Mouse (Mus musculus) inflammation-experienced regulatory T-cells, adult 6 months (primary cell): Measurements from ENCODE around the gene Sgms2. TPM values are rescaled to one million over a fixed set of nuclear protein-coding genes. Genes with fewer than 3 reads are reported as not detected.
"Not testable (repeated sequence)": the region's sequence is repeated elsewhere in the genome, so short reads cannot be mapped to it uniquely, and the experiment has no call there.

Experiments
- ATAC-seq: one replicate; pipeline ENCODE4 v1.8.0; 2017
- polyA plus RNA-seq, 3 experiments: library from polyadenylated mRNA; unstranded; fragments of 100-300 nt; shearing (Covaris generic); gene quantifications; one replicate each; pipeline ENCODE4 v1.2.1; 2017

Sgms2 gene
- polyA plus RNA-seq, 3 experiments from 2014 or later: 0.06 to 0.09 TPM; not detected in 1

- no peak for ATAC-seq
These were observed 133.6 kb downstream of the Sgms2 start for GRCm38 (mm10) chr3:131357643-131358042.

GRCm38 (mm10) chr3:131356026-131356425 lies 135.2 kb downstream of the Sgms2 start:
- no peak for ATAC-seq

GRCm38 (mm10) chr3:131350539-131350938 lies 140.7 kb downstream of the Sgms2 start:
- ATAC-seq: no peak

GRCm38 (mm10) chr3:131349013-131349412 lies 142.2 kb downstream of the Sgms2 start:
- ATAC-seq: no peak

- no peak for ATAC-seq
These were observed 142.6 kb downstream of the Sgms2 start for GRCm38 (mm10) chr3:131348579-131348950.

GRCm38 (mm10) chr3:131347831-131348578 lies 143.2 kb downstream of the Sgms2 start:
- no peak for ATAC-seq

GRCm38 (mm10) chr3:131345903-131346302 lies 145.3 kb downstream of the Sgms2 start:
- ATAC-seq: no peak

GRCm38 (mm10) chr3:131343311-131343710 lies 147.9 kb downstream of the Sgms2 start:
- no peak for ATAC-seq

GRCm38 (mm10) chr3:131340885-131341284 lies 150.3 kb downstream of the Sgms2 start:
- ATAC-seq: no peak

- ATAC-seq: no peak
These were observed 151.9 kb downstream of the Sgms2 start for GRCm38 (mm10) chr3:131339280-131339679.

- not testable (repeated sequence) for ATAC-seq
These were observed 153.5 kb downstream of the Sgms2 start for GRCm38 (mm10) chr3:131337749-131338148.

- ATAC-seq: no peak
These were observed 154.6 kb downstream of the Sgms2 start for GRCm38 (mm10) chr3:131336629-131337028.

GRCm38 (mm10) chr3:131335117-131335547 lies 156.1 kb downstream of the Sgms2 start:
- ATAC-seq: no peak

GRCm38 (mm10) chr3:131327189-131327588 lies 164.0 kb downstream of the Sgms2 start:
- ATAC-seq: no peak

GRCm38 (mm10) chr3:131326637-131327036 lies 164.6 kb downstream of the Sgms2 start:
- ATAC-seq: no peak

- ATAC-seq: no peak
These were observed 169.0 kb downstream of the Sgms2 start for GRCm38 (mm10) chr3:131322081-131322815.

- ATAC-seq: peak; percentile 73
These were observed 171.0 kb downstream of the Sgms2 start for GRCm38 (mm10) chr3:131320184-131320583.

GRCm38 (mm10) chr3:131318211-131318610 lies 173.0 kb downstream of the Sgms2 start:
- ATAC-seq: no peak

GRCm38 (mm10) chr3:131317126-131317525 lies 174.1 kb downstream of the Sgms2 start:
- no peak for ATAC-seq

GRCm38 (mm10) chr3:131315957-131316510 lies 175.2 kb downstream of the Sgms2 start:
- ATAC-seq: no peak

- no peak for ATAC-seq
These were observed 178.9 kb downstream of the Sgms2 start for GRCm38 (mm10) chr3:131312340-131312739.

- ATAC-seq: no peak
These were observed 180.6 kb downstream of the Sgms2 start for GRCm38 (mm10) chr3:131310572-131310971.

GRCm38 (mm10) chr3:131307811-131308210 lies 183.4 kb downstream of the Sgms2 start:
- no peak for ATAC-seq

GRCm38 (mm10) chr3:131306255-131306654 lies 185.0 kb downstream of the Sgms2 start:
- no peak for ATAC-seq
